Mouse (Mus musculus): Measurements from ENCODE around the gene Soat2. TPM values are rescaled to one million over a fixed set of nuclear protein-coding genes. Genes with fewer than 3 reads are reported as not detected.

Soat2 gene
- not detected in 2 replicates for polyA plus RNA-seq (2014; fragmentation: Nextera tagmentation; extraction: Ambion mirVana)

DNA sequence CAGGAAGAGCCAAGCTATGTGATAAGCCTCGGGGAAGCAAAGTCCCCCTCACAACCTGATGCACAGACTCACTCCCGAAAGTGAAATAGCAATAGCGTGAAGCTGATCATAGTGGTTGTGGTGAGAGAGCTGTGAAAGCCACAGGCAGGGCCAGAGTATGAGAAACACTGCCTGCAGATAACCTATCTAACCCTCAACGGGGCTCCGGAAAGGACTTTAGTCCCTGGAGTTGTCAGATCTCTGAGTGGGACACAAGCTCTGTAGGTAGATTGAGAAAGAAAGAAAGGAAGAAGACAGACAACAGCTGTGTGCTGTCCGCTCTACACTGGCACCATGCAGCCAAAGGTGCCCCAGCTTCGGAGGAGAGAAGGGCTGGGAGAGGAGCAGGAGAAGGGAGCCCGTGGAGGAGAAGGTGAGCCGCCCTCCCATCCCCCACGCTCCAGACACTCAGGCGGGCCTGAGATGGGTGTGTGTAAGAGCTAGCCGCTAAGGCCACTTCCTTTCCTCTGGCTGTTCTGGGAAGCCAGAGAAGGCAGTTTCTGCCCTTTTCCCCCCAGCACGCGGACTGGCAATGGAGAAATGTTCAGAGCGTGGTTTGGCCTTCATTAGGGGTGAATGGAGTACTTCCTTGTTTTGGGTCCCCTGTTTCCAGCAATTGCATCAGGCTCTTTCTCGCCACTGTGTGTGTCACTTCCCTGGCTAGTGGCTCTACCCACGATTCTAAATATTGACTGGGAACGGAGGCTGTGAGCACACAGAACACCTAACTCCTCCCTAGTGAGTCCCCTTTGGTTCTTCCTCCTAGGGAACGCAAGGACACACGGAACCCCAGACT is at the start of gene Soat2:
Gene Soat2, plus strand, starts transcription at position 226 of the 835 bp plus-strand sequence.
- H3K4me2 ChIP-seq (ENCODE audit: low read length) = no peak within 1 kb of the TSS
- H3K27me3 ChIP-seq (replicated peaks; ENCODE audit: control insufficient read depth, insufficient read depth, low read length) = peaks cover 5% of the 10 kb centered on the region; the same call in 1 of the 2 replicates
- H3K36me3 ChIP-seq (ENCODE audit: control insufficient read depth, insufficient read depth, low read length) = no peaks in the 10 kb centered on the region
- no peak for ATAC-seq
- H3K9ac ChIP-seq (ENCODE audit: low read length) = no peak within 1 kb of the TSS
- WGBS = 57% methylated on average over 20 of the region's 20 CpGs
- no peak within 1 kb of the TSS for H3K4me3 ChIP-seq (ENCODE audit: low read depth, low read length)
- no peaks in the 10 kb centered on the region for H3K9me3 ChIP-seq (replicated peaks; ENCODE audit: control insufficient read depth, low read length)
- H3K27ac ChIP-seq (ENCODE audit: low read depth, low read length) = no peak within 1 kb of the TSS
- H3K4me1 ChIP-seq (ENCODE audit: control insufficient read depth, insufficient read depth, low read length) = no peaks in the 10 kb centered on the region
- DNase-seq (ENCODE audit: low spot score) = no peak

DNA sequence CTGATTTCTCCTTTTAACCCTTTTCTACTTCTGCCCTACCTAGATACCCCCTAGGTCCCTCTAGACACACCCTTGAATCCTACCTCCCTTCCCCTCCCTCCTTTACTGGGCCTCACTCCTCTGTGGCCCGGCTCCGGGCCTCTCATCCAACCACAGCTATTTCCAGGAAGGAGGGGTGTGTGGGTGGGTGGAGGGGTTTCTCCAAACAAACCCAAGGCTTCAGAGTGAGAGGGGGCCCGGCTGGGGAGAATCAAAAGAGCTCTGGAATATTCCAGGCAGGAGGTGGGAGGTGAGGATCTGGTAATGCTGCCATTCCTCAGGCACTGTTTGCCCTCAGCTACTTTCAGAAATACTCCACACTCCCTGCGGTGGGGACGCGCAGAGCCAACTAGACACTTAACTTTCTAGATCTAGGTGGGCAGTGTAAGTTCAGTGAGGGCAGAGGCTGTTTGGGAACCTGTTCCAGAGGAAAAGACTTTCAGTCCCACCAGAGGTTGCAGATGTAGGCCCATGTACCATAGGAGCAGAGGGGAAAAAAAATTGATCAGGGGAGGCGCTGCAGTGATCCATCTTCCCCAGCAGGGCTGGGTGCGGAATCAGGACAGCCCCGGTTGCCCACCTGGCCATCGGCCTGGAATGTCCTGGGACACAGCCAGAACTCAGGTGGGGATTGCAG is 49.2 kb upstream of the Soat2 start:
- peak overlapping the region; percentile 45 for H3K4me3 ChIP-seq (ENCODE audit: low read depth, low read length)
- H3K27me3 ChIP-seq (replicated peaks; ENCODE audit: control insufficient read depth, insufficient read depth, low read length) = peaks cover 12% of the 10 kb centered on the region

DNA sequence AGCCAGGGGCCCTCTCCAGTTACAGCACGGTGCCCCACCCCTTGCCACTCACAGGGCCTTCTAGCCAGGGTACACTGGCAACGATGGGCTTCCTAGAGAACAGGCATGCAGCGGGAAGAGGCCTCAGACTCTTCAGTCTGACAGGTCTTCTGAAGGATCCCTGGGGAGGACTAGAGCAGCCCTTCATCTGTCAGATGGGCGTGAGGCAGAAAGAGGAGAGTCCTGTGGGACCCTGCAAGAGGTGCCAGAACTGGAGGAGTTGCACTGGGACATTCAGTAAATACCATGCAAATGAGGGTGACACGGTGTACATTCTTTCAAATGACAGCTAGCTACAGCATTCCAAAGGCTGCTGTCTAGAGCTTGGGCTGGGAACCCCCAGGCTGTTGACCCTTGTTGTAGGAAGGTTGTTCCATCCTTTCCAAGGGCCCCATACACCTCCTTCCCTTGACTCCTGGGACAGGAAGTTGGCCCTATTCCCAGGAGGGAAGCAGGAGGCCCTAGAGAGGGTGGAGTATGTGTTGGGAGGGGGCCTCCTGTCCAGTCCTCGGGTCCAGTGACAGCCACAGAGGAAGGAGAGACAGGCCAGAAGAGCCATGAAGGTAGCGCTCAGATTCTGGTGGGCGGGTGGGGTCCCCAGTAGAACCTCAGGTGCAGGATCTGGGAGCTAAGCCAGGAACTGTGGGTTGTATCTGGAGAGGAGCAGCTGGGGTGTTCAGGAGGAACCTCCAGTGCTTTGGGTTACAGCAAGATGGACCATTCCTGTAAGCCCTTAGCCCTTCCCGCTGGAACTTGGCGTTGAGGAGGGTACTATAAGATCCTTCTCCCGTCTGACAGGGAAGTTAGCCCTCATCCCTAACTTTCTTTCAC is 48.4 kb upstream of the Soat2 start:
- H3K9me3 ChIP-seq (replicated peaks; ENCODE audit: control insufficient read depth, low read length) = no peaks in the 10 kb centered on the region
- H3K27ac ChIP-seq (ENCODE audit: low read depth, low read length) = peak overlapping the region; percentile 41; the same call in 1 of the 2 replicates
- ATAC-seq = peak; percentile 4; the same call in 1 of the 2 replicates
- peaks cover 20% of the 10 kb centered on the region for H3K27me3 ChIP-seq (replicated peaks; ENCODE audit: control insufficient read depth, insufficient read depth, low read length)
- H3K4me3 ChIP-seq (ENCODE audit: low read depth, low read length) = no peak overlapping the region
- peaks cover 15% of the 10 kb centered on the region for H3K36me3 ChIP-seq (ENCODE audit: control insufficient read depth, insufficient read depth, low read length)
- 42% methylated on average over 11 of the region's 11 CpGs for WGBS
- H3K4me1 ChIP-seq (ENCODE audit: control insufficient read depth, insufficient read depth, low read length) = peaks cover 14% of the 10 kb centered on the region
- H3K4me2 ChIP-seq (ENCODE audit: low read length) = no peak overlapping the region
- no peak overlapping the region for H3K9ac ChIP-seq (ENCODE audit: low read length)
- peak; percentile 50 for DNase-seq (ENCODE audit: low spot score)

More for the DNA sequence above, 49.2 kb upstream of the Soat2 start:
- Histone ChIP-seq H3K36me3 (ENCODE audit: control insufficient read depth, insufficient read depth, low read length) (peaks cover 20% of the 10 kb centered on the region), H3K4me2 (ENCODE audit: low read length) (peak overlapping the region; percentile 80), H3K4me1 (ENCODE audit: control insufficient read depth, insufficient read depth, low read length) (peaks cover 11% of the 10 kb centered on the region), H3K27ac (ENCODE audit: low read depth, low read length) (peak overlapping the region; percentile 33; the same call in 1 of the 2 replicates), H3K9ac (ENCODE audit: low read length) (no peak overlapping the region), H3K9me3 (replicated peaks; ENCODE audit: control insufficient read depth, low read length) (no peaks in the 10 kb centered on the region)
- DNase-seq (ENCODE audit: low spot score) (no peak), ATAC-seq (peak; percentile 18; the same call in 1 of the 2 replicates)
- 32% methylated on average over 10 of the region's 10 CpGs for WGBS

DNA sequence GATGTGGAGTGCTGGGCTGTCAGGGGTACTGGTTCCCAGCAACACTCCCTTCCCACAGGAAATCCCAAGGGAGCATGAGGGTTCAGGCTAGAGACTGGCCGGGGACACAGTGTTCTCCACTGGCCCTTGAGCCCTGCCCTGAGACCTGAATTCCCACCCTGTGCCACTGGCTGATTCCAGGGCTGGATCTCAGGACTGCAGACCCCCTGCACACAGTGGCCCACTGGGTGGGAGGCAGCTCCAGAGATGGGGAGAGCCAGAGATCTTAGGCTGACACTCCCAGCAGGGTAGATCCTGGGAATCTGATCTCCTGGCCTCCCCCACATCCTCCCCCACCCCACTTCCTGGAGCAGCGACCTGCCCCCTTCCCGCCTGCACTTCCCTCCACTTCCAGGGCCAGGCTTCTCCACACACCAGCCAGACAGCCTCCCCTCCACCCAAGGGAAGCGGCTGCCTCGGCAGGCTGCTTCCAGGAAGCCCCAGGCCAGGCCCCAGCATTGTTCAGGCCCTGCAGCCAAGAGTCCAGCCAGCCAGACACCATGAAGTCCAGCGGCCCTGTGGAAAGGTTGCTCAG is 47.7 kb upstream of the Soat2 start:
- WGBS = 24% methylated on average over 6 of the region's 6 CpGs
- ATAC-seq (no peak), DNase-seq (ENCODE audit: low spot score) (no peak)

DNA sequence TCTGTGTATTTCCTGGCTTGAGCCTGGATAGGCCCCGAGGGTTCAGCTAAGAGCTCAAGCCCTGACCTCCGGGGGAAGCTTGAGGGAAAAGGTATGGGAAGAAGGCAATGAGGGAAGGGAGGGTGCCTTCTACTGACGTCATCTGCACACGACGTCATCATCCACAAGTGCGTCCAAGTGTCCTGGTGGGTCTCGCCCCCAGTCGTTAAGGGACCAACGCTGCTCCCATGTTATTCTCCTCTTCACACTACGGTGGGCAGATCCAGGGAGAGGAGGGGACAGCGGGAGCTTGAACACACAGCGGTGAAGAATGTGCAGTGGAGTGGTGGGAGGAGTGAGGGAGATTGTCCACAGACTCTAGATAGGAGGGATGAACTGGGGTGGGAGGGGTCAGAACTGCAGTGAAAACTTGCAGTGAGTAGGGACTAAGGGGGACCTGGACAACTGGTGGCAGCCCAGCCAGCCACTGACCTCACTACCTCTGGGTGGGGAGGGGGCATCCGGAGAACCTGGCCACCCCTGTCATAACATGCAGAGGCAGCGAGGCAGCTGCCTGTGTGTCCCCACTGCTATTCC is 46.9 kb upstream of the Soat2 start:
- Histone ChIP-seq H3K4me3 (ENCODE audit: low read depth, low read length) (no peak overlapping the region), H3K9me3 (replicated peaks; ENCODE audit: control insufficient read depth, low read length) (no peaks in the 10 kb centered on the region), H3K9ac (ENCODE audit: low read length) (no peak overlapping the region), H3K36me3 (ENCODE audit: control insufficient read depth, insufficient read depth, low read length) (0 out of 2 replicates have a peak, but pooled peaks cover 1% of the 10 kb centered on the region), H3K4me1 (ENCODE audit: control insufficient read depth, insufficient read depth, low read length) (peaks cover 18% of the 10 kb centered on the region), H3K4me2 (ENCODE audit: low read length) (peak overlapping the region; percentile 14; the same call in 1 of the 2 replicates), H3K27me3 (replicated peaks; ENCODE audit: control insufficient read depth, insufficient read depth, low read length) (peaks cover 30% of the 10 kb centered on the region), H3K27ac (ENCODE audit: low read depth, low read length) (0 out of 2 replicates have a peak overlapping the region, but pooled peaks have one; percentile 35)
- ATAC-seq = no peak
- DNase-seq (ENCODE audit: low spot score) = no peak
- WGBS = 9% methylated on average over 14 of the region's 14 CpGs

More for the DNA sequence above, 47.7 kb upstream of the Soat2 start:
- Histone ChIP-seq H3K27me3 (replicated peaks; ENCODE audit: control insufficient read depth, insufficient read depth, low read length) (peaks cover 27% of the 10 kb centered on the region), H3K4me1 (ENCODE audit: control insufficient read depth, insufficient read depth, low read length) (peaks cover 18% of the 10 kb centered on the region), H3K9me3 (replicated peaks; ENCODE audit: control insufficient read depth, low read length) (no peaks in the 10 kb centered on the region), H3K36me3 (ENCODE audit: control insufficient read depth, insufficient read depth, low read length) (peaks cover 10% of the 10 kb centered on the region; the same call in 1 of the 2 replicates), H3K9ac (ENCODE audit: low read length) (0 out of 2 replicates have a peak overlapping the region, but pooled peaks have one; percentile 6), H3K27ac (ENCODE audit: low read depth, low read length) (peak overlapping the region; percentile 41; the same call in 1 of the 2 replicates), H3K4me2 (ENCODE audit: low read length) (no peak overlapping the region), H3K4me3 (ENCODE audit: low read depth, low read length) (no peak overlapping the region; the same call in 1 of the 2 replicates)

DNA sequence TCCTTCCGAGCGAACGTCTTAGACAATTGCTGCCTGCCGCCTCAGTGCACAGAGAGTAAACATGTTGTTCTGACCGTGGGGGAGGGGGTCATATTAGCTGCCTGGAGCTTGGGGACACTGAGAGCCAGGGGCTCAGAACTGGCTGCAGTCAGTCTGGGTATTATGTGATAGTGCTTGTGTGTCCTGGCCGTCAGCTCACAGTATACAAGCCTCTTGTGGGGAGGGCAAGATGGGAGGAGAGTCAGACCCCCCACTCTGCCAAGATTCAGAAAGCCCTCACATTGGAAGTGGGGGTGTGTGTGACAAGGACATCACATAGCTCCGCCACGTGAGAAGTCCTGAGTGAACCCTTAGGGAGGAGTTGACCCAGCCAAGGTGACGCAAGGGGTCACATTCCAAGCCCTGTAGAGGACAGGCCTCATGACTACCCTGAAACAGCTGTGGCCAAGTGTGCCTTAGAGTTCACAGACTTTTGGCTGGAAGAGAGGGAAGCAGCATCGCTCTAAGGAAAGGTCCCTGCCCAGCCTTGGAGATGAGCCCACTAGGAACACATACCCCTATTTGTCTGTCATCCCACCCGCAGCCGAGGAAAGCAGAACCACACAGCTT is 46.3 kb upstream of the Soat2 start:
- Histone ChIP-seq H3K9me3 (replicated peaks; ENCODE audit: control insufficient read depth, low read length) (no peaks in the 10 kb centered on the region), H3K4me1 (ENCODE audit: control insufficient read depth, insufficient read depth, low read length) (peaks cover 18% of the 10 kb centered on the region), H3K4me2 (ENCODE audit: low read length) (peak overlapping the region; percentile 14; the same call in 1 of the 2 replicates), H3K27ac (ENCODE audit: low read depth, low read length) (no peak overlapping the region), H3K27me3 (replicated peaks; ENCODE audit: control insufficient read depth, insufficient read depth, low read length) (peaks cover 30% of the 10 kb centered on the region), H3K4me3 (ENCODE audit: low read depth, low read length) (no peak overlapping the region), H3K9ac (ENCODE audit: low read length) (no peak overlapping the region), H3K36me3 (ENCODE audit: control insufficient read depth, insufficient read depth, low read length) (no peaks in the 10 kb centered on the region)
- no peak for ATAC-seq
- 31% methylated on average over 12 of the region's 12 CpGs for WGBS
- DNase-seq (ENCODE audit: low spot score) = peak; percentile 35

DNA sequence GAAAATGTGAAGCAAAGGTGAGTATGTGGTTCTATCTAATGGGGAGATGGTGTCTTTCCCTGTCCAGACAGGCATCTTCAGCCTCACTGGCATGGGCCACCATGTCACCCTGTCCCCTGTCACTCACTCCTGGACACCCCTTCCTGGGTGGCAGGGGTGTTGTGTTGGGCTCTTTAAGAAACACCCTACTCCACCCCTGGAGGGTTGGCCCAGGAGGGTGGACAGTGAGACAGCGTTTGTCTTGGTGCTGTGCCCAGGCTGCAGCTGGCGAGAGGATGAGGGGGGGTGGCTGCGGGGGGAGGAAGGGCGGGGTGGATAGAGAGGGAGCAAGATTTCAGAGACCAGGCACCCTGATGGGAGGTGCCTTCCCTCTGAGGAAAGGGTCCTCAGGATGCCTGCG is 45.0 kb upstream of the Soat2 start:
- no peaks in the 10 kb centered on the region for H3K36me3 ChIP-seq (ENCODE audit: control insufficient read depth, insufficient read depth, low read length)
- DNase-seq (ENCODE audit: low spot score) = no peak
- H3K27ac ChIP-seq (ENCODE audit: low read depth, low read length) = no peak overlapping the region
- H3K27me3 ChIP-seq (replicated peaks; ENCODE audit: control insufficient read depth, insufficient read depth, low read length) = peaks cover 30% of the 10 kb centered on the region
- H3K9me3 ChIP-seq (replicated peaks; ENCODE audit: control insufficient read depth, low read length) = no peaks in the 10 kb centered on the region
- H3K4me1 ChIP-seq (ENCODE audit: control insufficient read depth, insufficient read depth, low read length) = peaks cover 18% of the 10 kb centered on the region
- H3K9ac ChIP-seq (ENCODE audit: low read length) = no peak overlapping the region
- no peak overlapping the region for H3K4me2 ChIP-seq (ENCODE audit: low read length)
- 40% methylated on average over 5 of the region's 5 CpGs for WGBS
- ATAC-seq = no peak
- no peak overlapping the region for H3K4me3 ChIP-seq (ENCODE audit: low read depth, low read length)

All from forebrain, embryonic 14.5 days (tissue).